Mouse (Mus musculus) mouse embryonic stem cell (cell line): ENCODE data around the gene Cyp4a14.
"Not testable (repeated sequence)": the region's sequence is repeated elsewhere in the genome, so short reads cannot be mapped to it uniquely, and the experiment has no call there.

Experiments
- in situ Hi-C, 2 experiments: fragments of 300-500 bp; cut with MboI; formaldehyde crosslinking; loops; 1 replicate in 1 of 2; 3 replicates in 1 of 2; pipeline ENCODE4 v1.14.3; 2019 to 2020; ENCODE audit warnings: low sequenced_read_pairs in 2 of 2, low pct_unique_long_range_greater_than_20kb in 1 of 2, mixed read lengths in 1 of 2; ENCODE audit not compliant: unreplicated experiment in 1 of 2

Gene Cyp4a14

GRCm38 (mm10) chr4:115496001-115496400 is at the start of gene Cyp4a14:
Gene Cyp4a14 (minus strand): TSS chr4:115496142.
- in situ Hi-C loops = loop anchor here (25.0 kb wide), 1 partner anchor 216 kb away; no protein-coding TSS in a partner anchor

GRCm38 (mm10) chr4:115545101-115545500 is 49.2 kb upstream of the Cyp4a14 start:
- in situ Hi-C loops = no loop called here

GRCm38 (mm10) chr4:115521766-115522165 is 25.8 kb upstream of the Cyp4a14 start:
- in situ Hi-C loops = no loop called here

- in situ Hi-C loops = no loop called here
Measured at GRCm38 (mm10) chr4:115519444-115519843, 23.5 kb upstream of the Cyp4a14 start.

GRCm38 (mm10) chr4:115518000-115518399 is 22.1 kb upstream of the Cyp4a14 start, which contains the start of gene Cyp4a10:
Gene Cyp4a10 (plus strand): TSS chr4:115518264.
- in situ Hi-C loops = not testable (repeated sequence)

GRCm38 (mm10) chr4:115513964-115514363 is 18.0 kb upstream of the Cyp4a14 start:
- in situ Hi-C loops = not testable (repeated sequence)

- in situ Hi-C loops = loop anchor here (25.0 kb wide), 1 partner anchor 215 kb away; no protein-coding TSS in a partner anchor
Measured at GRCm38 (mm10) chr4:115497466-115497865, 1.5 kb upstream of the Cyp4a14 start.

- in situ Hi-C loops = loop anchor here (25.0 kb wide), 1 partner anchor 231 kb away; no protein-coding TSS in a partner anchor
Measured at GRCm38 (mm10) chr4:115481006-115481652, 14.8 kb downstream of the Cyp4a14 start.

GRCm38 (mm10) chr4:115476051-115476450 is 19.9 kb downstream of the Cyp4a14 start:
- in situ Hi-C loops = loop anchor here (25.0 kb wide), 1 partner anchor 236 kb away; no protein-coding TSS in a partner anchor

- in situ Hi-C loops = not testable (repeated sequence)
Measured at GRCm38 (mm10) chr4:115473585-115473984, 22.4 kb downstream of the Cyp4a14 start.

GRCm38 (mm10) chr4:115452304-115452703 is 43.6 kb downstream of the Cyp4a14 start, which contains the start of gene Cyp4a30b:
Gene Cyp4a30b (plus strand): TSS chr4:115452604.
- in situ Hi-C loops = no loop called here

GRCm38 (mm10) chr4:115450577-115451137 is 45.3 kb downstream of the Cyp4a14 start:
- in situ Hi-C loops = no loop called here
